Mouse (Mus musculus) neural tube, embryonic 13.5 days (tissue): ENCODE results near the gene Olfr1151. TPM values are rescaled to one million over a fixed set of nuclear protein-coding genes. Genes with fewer than 3 reads are reported as not detected.

ENCODE experiments used
- ATAC-seq: fragments of 200-750 bp; cut with Nextera tagmentation; 2 replicates; pipeline ENCODE4 v1.8.0; 2017; ENCODE audit warnings: low read depth, mild to moderate bottlenecking, moderate TSS enrichment, moderate library complexity
- H3K27ac ChIP-seq: fragments of 300-500 bp; sonication (generic); replicated peaks from 2 replicates; pipeline ENCODE4 v1.5.1; 2015; ENCODE audit warnings: moderate library complexity, mild to moderate bottlenecking, inconsistent platforms
- H3K27me3 ChIP-seq: fragments of 300-500 bp; sonication (generic); 2 replicates; pipeline ENCODE4 v1.6.1; 2015; ENCODE audit warnings: mild to moderate bottlenecking, inconsistent platforms
- H3K36me3 ChIP-seq: fragments of 300-500 bp; sonication (generic); 2 replicates; pipeline ENCODE4 v1.6.1; 2015; ENCODE audit warnings: mild to moderate bottlenecking, inconsistent platforms
- H3K4me1 ChIP-seq: fragments of 300-500 bp; sonication (generic); replicated peaks from 2 replicates; pipeline ENCODE4 v1.6.1; 2015; ENCODE audit warnings: inconsistent platforms
- H3K4me2 ChIP-seq: fragments of 300-500 bp; sonication (generic); 2 replicates; pipeline ENCODE4 v1.6.1; 2015; ENCODE audit warnings: inconsistent platforms, mild to moderate bottlenecking, moderate library complexity
- H3K4me3 ChIP-seq: fragments of 300-500 bp; sonication (generic); 2 replicates; pipeline ENCODE4 v1.5.1; 2015; ENCODE audit warnings: mild to moderate bottlenecking, inconsistent platforms
- H3K9ac ChIP-seq: fragments of 300-500 bp; sonication (generic); 2 replicates; pipeline ENCODE4 v1.6.1; 2015; ENCODE audit warnings: moderate library complexity, mild to moderate bottlenecking, inconsistent platforms
- H3K9me3 ChIP-seq: fragments of 300-500 bp; sonication (generic); 2 replicates; pipeline ENCODE4 v1.6.1; 2016; ENCODE audit warnings: inconsistent platforms
- WGBS: fragments of 180-500 bp; shearing (Covaris S2); methylation state at CpG from one replicate; pipeline ENCODE4 v1.1.7; 2015; 5-methylcytosine and 5-hydroxymethylcytosine counted together
- polyA plus RNA-seq: library from polyadenylated mRNA; unstranded; fragments of >200 nt; fragmentation: Nextera tagmentation; extraction: Ambion mirVana; gene quantifications from 2 replicates; pipeline ENCODE4 v1.2.1, GENCODE M21; 2015

Gene Olfr1151
- not detected in 2 replicates for polyA plus RNA-seq

- Histone ChIP-seq H3K27me3 (no peaks in the 10 kb centered on the region), H3K9me3 (no peaks in the 10 kb centered on the region), H3K4me2 (no peak within 1 kb of the TSS), H3K4me3 (no peak within 1 kb of the TSS), H3K4me1 (no peaks in the 10 kb centered on the region), H3K9ac (no peak within 1 kb of the TSS), H3K36me3 (no peaks in the 10 kb centered on the region), H3K27ac (no peak within 1 kb of the TSS)
- 84% methylated on average over 1 of the region's 1 CpGs for WGBS
- ATAC-seq: no peak
Measured at GRCm38 (mm10) chr2:87855562-87855961, at the start of gene Olfr1151. Gene Olfr1151, plus strand, starts transcription at chr2:87855862.

GRCm38 (mm10) chr2:87809522-87809921 is 46.1 kb upstream of the Olfr1151 start, which contains the start of gene Olfr1145:
Gene Olfr1145, plus strand, starts transcription at chr2:87809822.
- Histone ChIP-seq H3K36me3 (no peaks in the 10 kb centered on the region), H3K27ac (no peak within 1 kb of the TSS), H3K4me3 (no peak within 1 kb of the TSS), H3K9me3 (no peaks in the 10 kb centered on the region), H3K9ac (no peak within 1 kb of the TSS), H3K27me3 (no peaks in the 10 kb centered on the region), H3K4me2 (no peak within 1 kb of the TSS), H3K4me1 (no peaks in the 10 kb centered on the region)
- WGBS: 88% methylated on average over 1 of the region's 1 CpGs
- ATAC-seq: no peak

DNA sequence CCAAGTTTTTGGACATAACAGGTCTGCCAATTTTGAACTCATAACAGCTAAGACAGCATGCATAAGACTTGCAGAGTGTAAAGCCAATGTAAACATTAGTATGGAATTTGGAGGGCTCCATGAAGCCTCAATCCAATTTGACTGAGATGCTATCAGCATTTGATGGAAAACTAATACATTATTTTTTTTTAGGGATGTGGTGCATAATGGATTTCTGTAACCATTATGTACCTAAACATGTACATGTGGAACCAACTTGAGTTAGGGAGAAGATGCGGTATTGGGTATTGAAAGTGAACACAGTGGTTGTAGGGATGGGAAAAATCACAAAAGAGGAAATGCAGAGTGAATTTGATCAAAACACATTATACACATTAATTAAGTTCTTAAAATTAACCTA is 25.4 kb upstream of the Olfr1151 start, which contains the start of gene Olfr1148:
Gene Olfr1148 (plus strand): TSS at position 301 of the 400 bp plus-strand sequence.
- Histone ChIP-seq H3K9ac (no peak within 1 kb of the TSS), H3K36me3 (no peaks in the 10 kb centered on the region), H3K4me1 (no peaks in the 10 kb centered on the region), H3K27ac (no peak within 1 kb of the TSS), H3K27me3 (no peaks in the 10 kb centered on the region), H3K4me3 (no peak within 1 kb of the TSS), H3K9me3 (no peaks in the 10 kb centered on the region), H3K4me2 (no peak within 1 kb of the TSS)
- ATAC-seq: no peak
- 93% methylated on average over 1 of the region's 1 CpGs for WGBS

GRCm38 (mm10) chr2:87843693-87844092 is 12.0 kb upstream of the Olfr1151 start, which contains the start of gene Olfr1150-ps1:
Gene Olfr1150-ps1, plus strand, starts transcription at chr2:87843993.
- no peak within 1 kb of the TSS for H3K9ac ChIP-seq
- H3K4me2 ChIP-seq: no peak within 1 kb of the TSS
- H3K36me3 ChIP-seq: no peaks in the 10 kb centered on the region
- H3K9me3 ChIP-seq: no peaks in the 10 kb centered on the region
- WGBS: 91% methylated on average over 1 of the region's 1 CpGs
- no peaks in the 10 kb centered on the region for H3K4me1 ChIP-seq
- no peak within 1 kb of the TSS for H3K27ac ChIP-seq
- H3K27me3 ChIP-seq: no peaks in the 10 kb centered on the region
- no peak for ATAC-seq
- H3K4me3 ChIP-seq: no peak within 1 kb of the TSS

- no peaks in the 10 kb centered on the region for H3K9me3 ChIP-seq
- no peaks in the 10 kb centered on the region for H3K36me3 ChIP-seq
- no peaks in the 10 kb centered on the region for H3K4me1 ChIP-seq
- no peak for ATAC-seq
- no peak within 1 kb of the TSS for H3K4me3 ChIP-seq
- H3K9ac ChIP-seq: no peak within 1 kb of the TSS
- H3K27me3 ChIP-seq: no peaks in the 10 kb centered on the region
- H3K27ac ChIP-seq: no peak within 1 kb of the TSS
- H3K4me2 ChIP-seq: no peak within 1 kb of the TSS
Measured at GRCm38 (mm10) chr2:87866192-87866591, 10.5 kb downstream of the Olfr1151 start, which contains the start of gene Olfr1152. Gene Olfr1152, plus strand, starts transcription at chr2:87866492.

- no peak within 1 kb of the TSS for H3K4me2 ChIP-seq
- no peaks in the 10 kb centered on the region for H3K9me3 ChIP-seq
- no peaks in the 10 kb centered on the region for H3K27me3 ChIP-seq
- no peak within 1 kb of the TSS for H3K4me3 ChIP-seq
- no peaks in the 10 kb centered on the region for H3K36me3 ChIP-seq
- H3K27ac ChIP-seq: no peak within 1 kb of the TSS
- WGBS: 78% methylated on average over 1 of the region's 1 CpGs
- no peaks in the 10 kb centered on the region for H3K4me1 ChIP-seq
- no peak within 1 kb of the TSS for H3K9ac ChIP-seq
- no peak for ATAC-seq
Measured at GRCm38 (mm10) chr2:87894662-87895061, 39.0 kb downstream of the Olfr1151 start, which contains the start of gene Olfr1153. Gene Olfr1153, plus strand, starts transcription at chr2:87894962.

GRCm38 (mm10) chr2:87905066-87905465 is 49.4 kb downstream of the Olfr1151 start, which contains the start of gene Olfr1154:
Gene Olfr1154, minus strand, starts transcription at chr2:87905166.
- WGBS: 88% methylated on average over 1 of the region's 1 CpGs
- no peak for ATAC-seq

More at GRCm38 (mm10) chr2:87905066-87905465, 49.4 kb downstream of the Olfr1151 start, which contains the start of gene Olfr1154:
- H3K4me2 ChIP-seq: no peak within 1 kb of the TSS
- no peak within 1 kb of the TSS for H3K9ac ChIP-seq
- no peaks in the 10 kb centered on the region for H3K4me1 ChIP-seq
- H3K4me3 ChIP-seq: no peak within 1 kb of the TSS
- no peaks in the 10 kb centered on the region for H3K27me3 ChIP-seq
- H3K36me3 ChIP-seq: no peaks in the 10 kb centered on the region
- H3K9me3 ChIP-seq: no peaks in the 10 kb centered on the region
- no peak within 1 kb of the TSS for H3K27ac ChIP-seq

Other genes starting within 250 kb of the Olfr1151 start
- not detected in 2 replicates for gene Olfr1130, start 249.7 kb upstream of the Olfr1151 start, polyA plus RNA-seq
- gene Olfr1131, start 228.8 kb upstream of the Olfr1151 start, polyA plus RNA-seq: not detected in 2 replicates
- not detected in 2 replicates for gene Olfr1132, start 218.3 kb upstream of the Olfr1151 start, polyA plus RNA-seq
- gene Olfr1133, start 208.5 kb upstream of the Olfr1151 start, polyA plus RNA-seq: not detected in 2 replicates
- gene Olfr1134, start 197.4 kb upstream of the Olfr1151 start, polyA plus RNA-seq: not detected in 2 replicates
- gene Olfr1135, start 182.2 kb upstream of the Olfr1151 start, polyA plus RNA-seq: not detected in 2 replicates
- gene Olfr1136, start 161.9 kb upstream of the Olfr1151 start, polyA plus RNA-seq: not detected in 2 replicates
- gene Olfr1137, start 142.7 kb upstream of the Olfr1151 start, polyA plus RNA-seq: not detected in 2 replicates
- gene Olfr1138, start 115.9 kb upstream of the Olfr1151 start, polyA plus RNA-seq: not detected in 2 replicates
- gene Olfr1140, start 112.1 kb upstream of the Olfr1151 start, polyA plus RNA-seq: not detected in 2 replicates
- gene Olfr1141, start 101.9 kb upstream of the Olfr1151 start, polyA plus RNA-seq: not detected in 2 replicates
- not detected in 2 replicates for gene Olfr152, start 76.4 kb upstream of the Olfr1151 start, polyA plus RNA-seq
- not detected in 2 replicates for gene Olfr1143, start 55.3 kb upstream of the Olfr1151 start, polyA plus RNA-seq
- not detected in 2 replicates for gene Olfr1145, start 46.0 kb upstream of the Olfr1151 start, polyA plus RNA-seq
- gene Olfr1148, start 25.3 kb upstream of the Olfr1151 start, polyA plus RNA-seq: not detected in 2 replicates
- not detected in 2 replicates for gene Olfr1150-ps1, start 11.9 kb upstream of the Olfr1151 start, polyA plus RNA-seq
- gene Olfr1152, start 10.6 kb downstream of the Olfr1151 start, polyA plus RNA-seq: not detected in 2 replicates
- gene Olfr1153, start 39.1 kb downstream of the Olfr1151 start, polyA plus RNA-seq: not detected in 2 replicates
- gene Olfr1154, start 49.3 kb downstream of the Olfr1151 start, polyA plus RNA-seq: not detected in 2 replicates
- not detected in 2 replicates for gene Olfr1155, start 89.3 kb downstream of the Olfr1151 start, polyA plus RNA-seq
- not detected in 2 replicates for gene Olfr1156, start 97.2 kb downstream of the Olfr1151 start, polyA plus RNA-seq
- not detected in 2 replicates for gene Olfr1157, start 112.4 kb downstream of the Olfr1151 start, polyA plus RNA-seq
- gene Olfr74, start 118.8 kb downstream of the Olfr1151 start, polyA plus RNA-seq: not detected in 2 replicates
- not detected in 2 replicates for gene Olfr1158, start 134.3 kb downstream of the Olfr1151 start, polyA plus RNA-seq
- not detected in 2 replicates for gene Olfr1160, start 152.4 kb downstream of the Olfr1151 start, polyA plus RNA-seq
- gene Olfr1161, start 166.9 kb downstream of the Olfr1151 start, polyA plus RNA-seq: not detected in 2 replicates
- gene Olfr73, start 181.8 kb downstream of the Olfr1151 start, polyA plus RNA-seq: not detected in 2 replicates
- not detected in 2 replicates for gene Olfr1162, start 195.3 kb downstream of the Olfr1151 start, polyA plus RNA-seq
- not detected in 2 replicates for gene Olfr1163, start 216.0 kb downstream of the Olfr1151 start, polyA plus RNA-seq
- not detected in 2 replicates for gene Olfr1164, start 238.1 kb downstream of the Olfr1151 start, polyA plus RNA-seq